In the genomic region with DNA sequence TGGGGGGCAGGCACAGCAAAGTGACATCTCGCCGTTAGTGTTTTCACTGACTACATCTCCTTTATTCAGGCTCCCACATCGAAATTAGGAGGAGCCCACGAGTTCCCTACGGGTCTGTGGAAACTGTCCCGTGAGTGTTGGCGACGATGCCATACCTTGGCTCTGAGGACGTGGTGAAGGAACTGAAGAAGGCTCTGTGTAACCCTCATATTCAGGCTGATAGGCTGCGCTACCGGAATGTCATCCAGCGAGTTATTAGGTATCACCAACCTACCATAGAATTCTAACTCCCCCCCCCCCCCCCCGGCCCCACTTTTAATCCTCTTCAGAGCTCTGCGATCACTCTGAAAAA, we compare ENCODE assay signal across 8 mouse cellular contexts. TPM values are rescaled to one million over a fixed set of nuclear protein-coding genes. Genes with fewer than 3 reads are reported as not detected.
DNase-seq lines count a peak whose midpoint lies in the region; ATAC-seq and TF ChIP-seq lines count a peak whose summit lies in the region.

No protein-coding gene starts in this region.

- peak overlapping the region; percentile 95 for H3K27ac ChIP-seq in kidney, embryonic 16.5 days (ENCODE audit: low read length)
- peak overlapping the region; percentile 86 for H3K27ac ChIP-seq in cortical plate, adult 2 months (ENCODE audit: insufficient read depth, low read length)
- peak overlapping the region; percentile 90 for H3K27ac ChIP-seq in midbrain, postnatal 0 days (ENCODE audit: low read depth, low read length)

- H3K4me3 ChIP-seq in kidney, embryonic 16.5 days (ENCODE audit: low read length) = peak overlapping the region; percentile 93
- peak overlapping the region; percentile 73 for H3K4me3 ChIP-seq in cortical plate, adult 2 months (ENCODE audit: insufficient read depth, low read length)
- H3K4me3 ChIP-seq in midbrain, postnatal 0 days (ENCODE audit: low read depth, low read length) = peak overlapping the region; percentile 60

- peak overlapping the region; percentile 76 for H3K4me2 ChIP-seq in kidney, embryonic 16.5 days (replicated peaks; ENCODE audit: low read depth, low read length)
- H3K4me2 ChIP-seq in midbrain, postnatal 0 days (ENCODE audit: low read depth, low read length, poor library complexity, severe bottlenecking) = peak overlapping the region; percentile 71

- DNase-seq in kidney, adult 11 months = no peak
- peak; percentile 22 for DNase-seq in midbrain, postnatal 0 days (ENCODE audit: low spot score)
- no peak for DNase-seq in testis, postnatal 10 days (ENCODE audit: low spot score)
- DNase-seq in lung, postnatal 25 days (ENCODE audit: low spot score) = no peak
- DNase-seq in right cerebral cortex, postnatal 4 days = no peak

- H3K27me3 ChIP-seq in kidney, embryonic 16.5 days (ENCODE audit: insufficient read depth, low read length) = no peaks in the 10 kb centered on the region
- no peaks in the 10 kb centered on the region for H3K27me3 ChIP-seq in midbrain, postnatal 0 days (ENCODE audit: insufficient read depth, low read length)

- 4% methylated on average over 14 of the region's 14 CpGs for WGBS in kidney, embryonic 16.5 days
- WGBS in midbrain, postnatal 0 days = under 1% methylated on average over 14 of the region's 14 CpGs

- ATAC-seq in kidney, embryonic 16.5 days (ENCODE audit: low FRiP score, low TSS enrichment) = peak; percentile 60
- peak; percentile 30 for ATAC-seq in inflammation-experienced regulatory T-cells, adult 6 months
- ATAC-seq in midbrain, postnatal 0 days (ENCODE audit: low FRiP score) = peak; percentile 51

- no peak for TF ChIP-seq CTCF in cortical plate, adult 2 months (IDR thresholded peaks at IDR 0.05; ENCODE audit: extremely low read depth, insufficient read depth, low read length)
- TF ChIP-seq CTCF in midbrain, postnatal 0 days (IDR thresholded peaks at IDR 0.05) = no peak

- H3K36me3 ChIP-seq in kidney, embryonic 16.5 days (ENCODE audit: insufficient read depth, low read length) = peaks cover 17% of the 10 kb centered on the region
- H3K36me3 ChIP-seq in midbrain, postnatal 0 days (ENCODE audit: insufficient read depth, low read length) = peaks cover 7% of the 10 kb centered on the region; the same call in 1 of the 2 replicates

- H3K9ac ChIP-seq in kidney, embryonic 16.5 days (replicated peaks; ENCODE audit: low read length) = peak overlapping the region; percentile 93
- H3K9ac ChIP-seq in midbrain, postnatal 0 days (replicated peaks; ENCODE audit: low read length, poor library complexity, severe bottlenecking) = peak overlapping the region; percentile 80

- H3K9me3 ChIP-seq in kidney, embryonic 16.5 days (ENCODE audit: low read length) = no peaks in the 10 kb centered on the region
- H3K9me3 ChIP-seq in midbrain, postnatal 0 days (ENCODE audit: low read length) = no peaks in the 10 kb centered on the region

- peaks cover 16% of the 10 kb centered on the region for H3K4me1 ChIP-seq in kidney, embryonic 16.5 days (ENCODE audit: insufficient read depth, low read length)
- H3K4me1 ChIP-seq in cortical plate, adult 2 months (ENCODE audit: control insufficient read depth, insufficient read depth, low read length) = no peaks in the 10 kb centered on the region
- no peaks in the 10 kb centered on the region; the same call in 1 of the 2 replicates for H3K4me1 ChIP-seq in midbrain, postnatal 0 days (ENCODE audit: insufficient read depth, low read length)

- TF ChIP-seq POLR2A in cortical plate, adult 2 months (IDR thresholded peaks at IDR 0.05; ENCODE audit: extremely low read depth, insufficient read depth, low read length) = no peak

RNA-seq across cellular contexts. Expression of a gene that starts 0.4 kb away (rescaled TPM):
- 0.11 TPM in 1 of 2 replicates, not detected in the other for polyA plus RNA-seq in kidney, embryonic 16.5 days (2015; fragmentation: Nextera tagmentation; extraction: Ambion mirVana)
- polyA plus RNA-seq in cortical plate, adult 2 months (2012; rRNA removed) = 0.09 and 0.40 TPM in 2 replicates
- under 1 TPM in 2 of 3 experiments, not detected in 1; 0.13 to 0.78 TPM for polyA plus RNA-seq in inflammation-experienced regulatory T-cells, adult 6 months (2017; shearing (Covaris generic))
- total RNA-seq in midbrain, postnatal 0 days (2014; rRNA removed) = 0.47 and 3.2 TPM in 2 replicates
- 0.09 and 0.35 TPM in 2 replicates for polyA plus RNA-seq in midbrain, postnatal 0 days (2015; fragmentation: Nextera tagmentation; extraction: Ambion mirVana)

RNA-seq across cellular contexts. Expression of a gene that starts 0.5 kb away (rescaled TPM):
- polyA plus RNA-seq in kidney, embryonic 16.5 days (2015; fragmentation: Nextera tagmentation; extraction: Ambion mirVana) = 22.3 and 22.8 TPM in 2 replicates
- 14.8 and 15.6 TPM in 2 replicates for polyA plus RNA-seq in cortical plate, adult 2 months (2012; rRNA removed)
- polyA plus RNA-seq in inflammation-experienced regulatory T-cells, adult 6 months (2017; shearing (Covaris generic)) = 10 to 100 TPM; 16.5 to 21.5 (median 16.7) TPM
- total RNA-seq in midbrain, postnatal 0 days (2014; rRNA removed) = 27.9 and 28.2 TPM in 2 replicates
- 16.2 and 18.2 TPM in 2 replicates for polyA plus RNA-seq in midbrain, postnatal 0 days (2015; fragmentation: Nextera tagmentation; extraction: Ambion mirVana)

RNA-seq across cellular contexts. Expression of a gene that starts 0.5 kb away (rescaled TPM):
- 29.8 and 31.2 TPM in 2 replicates for polyA plus RNA-seq in kidney, embryonic 16.5 days (2015; fragmentation: Nextera tagmentation; extraction: Ambion mirVana)
- polyA plus RNA-seq in cortical plate, adult 2 months (2012; rRNA removed) = 5.8 and 6.6 TPM in 2 replicates
- 10 to 100 TPM; 16.5 to 23.8 (median 17.7) TPM for polyA plus RNA-seq in inflammation-experienced regulatory T-cells, adult 6 months (2017; shearing (Covaris generic))
- 4.3 and 6.9 TPM in 2 replicates for total RNA-seq in midbrain, postnatal 0 days (2014; rRNA removed)
- polyA plus RNA-seq in midbrain, postnatal 0 days (2015; fragmentation: Nextera tagmentation; extraction: Ambion mirVana) = 16.2 and 17.5 TPM in 2 replicates

RNA-seq across cellular contexts. Expression of a gene that starts 18.4 kb away (rescaled TPM):
- polyA plus RNA-seq in kidney, embryonic 16.5 days (2015; fragmentation: Nextera tagmentation; extraction: Ambion mirVana) = 10.3 and 11.3 TPM in 2 replicates
- polyA plus RNA-seq in cortical plate, adult 2 months (2012; rRNA removed) = 41.2 and 42.0 TPM in 2 replicates
- 10 to 100 TPM; 28.8 to 71.0 (median 34.9) TPM for polyA plus RNA-seq in inflammation-experienced regulatory T-cells, adult 6 months (2017; shearing (Covaris generic))
- total RNA-seq in midbrain, postnatal 0 days (2014; rRNA removed) = 59.8 and 77.2 TPM in 2 replicates
- 7.2 and 7.7 TPM in 2 replicates for polyA plus RNA-seq in midbrain, postnatal 0 days (2015; fragmentation: Nextera tagmentation; extraction: Ambion mirVana)

RNA-seq across cellular contexts. Expression of a gene that starts 22.6 kb away (rescaled TPM):
- polyA plus RNA-seq in kidney, embryonic 16.5 days (2015; fragmentation: Nextera tagmentation; extraction: Ambion mirVana) = 0.14 TPM in 1 of 2 replicates, not detected in the other
- polyA plus RNA-seq in cortical plate, adult 2 months (2012; rRNA removed) = 3.0 and 4.1 TPM in 2 replicates
- polyA plus RNA-seq in inflammation-experienced regulatory T-cells, adult 6 months (2017; shearing (Covaris generic)) = 1 to 10 TPM in 2 of 3 experiments, under 1 TPM in 1; 0.93 to 9.9 (median 6.3) TPM
- total RNA-seq in midbrain, postnatal 0 days (2014; rRNA removed) = 2.5 TPM in 1 of 2 replicates, not detected in the other
- polyA plus RNA-seq in midbrain, postnatal 0 days (2015; fragmentation: Nextera tagmentation; extraction: Ambion mirVana) = 0.17 TPM in 1 of 2 replicates, not detected in the other
